Comparison of ENCODE assay signal across 19 mouse cellular contexts in the genomic region with DNA sequence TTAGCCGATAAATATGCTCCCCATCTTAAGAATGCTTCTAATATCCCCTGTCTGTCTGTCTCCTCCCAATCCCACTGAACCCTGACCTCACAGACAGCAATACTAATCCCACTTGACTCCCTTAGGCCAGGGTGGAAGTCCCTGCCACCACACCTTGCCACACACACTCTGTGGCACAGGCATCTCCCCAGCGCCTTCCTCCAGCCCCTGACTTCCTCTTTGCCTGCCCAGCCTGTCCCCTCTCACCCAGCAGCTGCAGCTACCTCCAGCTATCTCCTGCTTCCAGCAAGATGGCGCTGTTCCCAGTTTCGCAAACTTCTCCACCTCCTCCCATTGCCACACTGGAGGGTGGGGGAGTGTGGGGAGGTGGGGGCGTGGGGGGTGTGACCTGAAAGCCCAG. TPM values are rescaled to one million over a fixed set of nuclear protein-coding genes. Genes with fewer than 3 reads are reported as not detected.
DNase-seq lines count a peak whose midpoint lies in the region; ATAC-seq and TF ChIP-seq lines count a peak whose summit lies in the region.
"Had no signal": no experiment of that assay in that cellular context is flagged by ENCODE, and none has a peak within 500 bp of the region (broad histone marks: within the 10 kb centered on the region; RNA-seq: fewer than 3 reads in every experiment).

No protein-coding gene starts in this region.

- peak; percentile 36 for TF ChIP-seq CTCF in liver, postnatal 0 days (IDR thresholded peaks at IDR 0.05; ENCODE audit: low read depth)
- TF ChIP-seq CTCF in stomach, postnatal 0 days (IDR thresholded peaks at IDR 0.05; ENCODE audit: low read depth) = peak; percentile 16; the same call in 1 of the 2 replicates

- H3K4me2 ChIP-seq in midbrain, embryonic 11.5 days = no peak overlapping the region
- no peak overlapping the region for H3K4me2 ChIP-seq in liver, postnatal 0 days (ENCODE audit: low read depth, low read length)
- H3K4me2 ChIP-seq in stomach, postnatal 0 days (replicated peaks; ENCODE audit: low read depth) = no peak overlapping the region
- H3K4me2 ChIP-seq: heart, embryonic 13.5 days; hindbrain, embryonic 14.5 days; limb, embryonic 13.5 days had no signal

- intact Hi-C loops in heart, postnatal 10 days (cut with DNase I) = no loop called here

- 37% methylated on average over 5 of the region's 5 CpGs for WGBS in midbrain, embryonic 11.5 days
- 29% methylated on average over 5 of the region's 5 CpGs for WGBS in midbrain, embryonic 10.5 days
- WGBS in liver, postnatal 0 days (ENCODE audit: insufficient replicate concordance) = 18% methylated on average over 5 of the region's 5 CpGs
- WGBS in stomach, postnatal 0 days = 27% methylated on average over 5 of the region's 5 CpGs

- no peak overlapping the region for H3K27ac ChIP-seq in midbrain, embryonic 11.5 days (ENCODE audit: low read depth, low read length)
- no peak overlapping the region for H3K27ac ChIP-seq in midbrain, embryonic 10.5 days (replicated peaks)
- no peak overlapping the region for H3K27ac ChIP-seq in liver, postnatal 0 days (ENCODE audit: low read depth)
- H3K27ac ChIP-seq in stomach, postnatal 0 days (replicated peaks) = no peak overlapping the region
- H3K27ac ChIP-seq: heart, embryonic 13.5 days; hindbrain, embryonic 14.5 days; left cerebral cortex, adult 2 months; limb, embryonic 13.5 days had no signal

- DNase-seq in heart, postnatal 10 days = peak; percentile 16 to 18
- no peak for DNase-seq in heart, adult 8-10 months (ENCODE audit: low spot score)
- peak; percentile 59 for DNase-seq in midbrain, embryonic 11.5 days (ENCODE audit: low spot score, missing footprints)
- DNase-seq in midbrain, embryonic 10.5 days (ENCODE audit: low spot score) = no peak
- peak; percentile 45 for DNase-seq in liver, postnatal 0 days
- no peak for DNase-seq in stomach, postnatal 0 days (ENCODE audit: low spot score)
- no peak for DNase-seq in cerebellum, adult 11-12 months
- no peak for DNase-seq in MN1 (ENCODE audit: low spot score)
- DNase-seq: cerebellum, adult 9-10 months; gastrocnemius, postnatal 14 days; kidney, adult 11 months; right cerebral cortex, postnatal 4 days had no signal

- H3K27me3 ChIP-seq in midbrain, embryonic 11.5 days (ENCODE audit: control insufficient read depth, insufficient read depth, low read length) = no peaks in the 10 kb centered on the region
- no peaks in the 10 kb centered on the region; the same call in 1 of the 2 replicates for H3K27me3 ChIP-seq in midbrain, embryonic 10.5 days (ENCODE audit: low read depth, poor library complexity, severe bottlenecking)
- H3K27me3 ChIP-seq in liver, postnatal 0 days (ENCODE audit: insufficient read depth, low read length) = no peaks in the 10 kb centered on the region
- H3K27me3 ChIP-seq in stomach, postnatal 0 days (ENCODE audit: control insufficient read depth, insufficient read depth, low read length) = no peaks in the 10 kb centered on the region
- H3K27me3 ChIP-seq: limb, embryonic 13.5 days had no signal

- TF ChIP-seq EP300 in liver, postnatal 0 days (IDR thresholded peaks at IDR 0.05; ENCODE audit: low read depth) = no peak
- TF ChIP-seq EP300 in stomach, postnatal 0 days (optimal IDR thresholded peaks at IDR 0.05) = no peak

- no peaks in the 10 kb centered on the region for H3K9me3 ChIP-seq in midbrain, embryonic 11.5 days (ENCODE audit: control insufficient read depth, low read length)
- H3K9me3 ChIP-seq in midbrain, embryonic 10.5 days (replicated peaks) = no peaks in the 10 kb centered on the region
- H3K9me3 ChIP-seq in liver, postnatal 0 days (ENCODE audit: low read length) = no peaks in the 10 kb centered on the region
- no peaks in the 10 kb centered on the region for H3K9me3 ChIP-seq in stomach, postnatal 0 days (ENCODE audit: control insufficient read depth, low read length)
- H3K9me3 ChIP-seq: heart, embryonic 13.5 days; limb, embryonic 13.5 days had no signal

- no peak for ATAC-seq in midbrain, embryonic 11.5 days (ENCODE audit: low FRiP score)
- ATAC-seq in liver, postnatal 0 days = no peak
- ATAC-seq in stomach, postnatal 0 days (ENCODE audit: low FRiP score, low TSS enrichment) = no peak
- ATAC-seq: forebrain, embryonic 16.5 days had no signal

- H3K36me3 ChIP-seq in midbrain, embryonic 11.5 days (ENCODE audit: control insufficient read depth, insufficient read depth, low read length) = no peaks in the 10 kb centered on the region
- no peaks in the 10 kb centered on the region for H3K36me3 ChIP-seq in midbrain, embryonic 10.5 days
- H3K36me3 ChIP-seq in liver, postnatal 0 days (replicated peaks; ENCODE audit: insufficient read depth, low read length) = no peaks in the 10 kb centered on the region
- H3K36me3 ChIP-seq in stomach, postnatal 0 days (ENCODE audit: control insufficient read depth, insufficient read depth, low read length) = no peaks in the 10 kb centered on the region
- H3K36me3 ChIP-seq: G1E; heart, embryonic 13.5 days; limb, embryonic 13.5 days had no signal

- no peak overlapping the region for H3K9ac ChIP-seq in midbrain, embryonic 11.5 days (ENCODE audit: low read length)
- no peak overlapping the region for H3K9ac ChIP-seq in liver, postnatal 0 days (replicated peaks)
- no peak overlapping the region for H3K9ac ChIP-seq in stomach, postnatal 0 days (ENCODE audit: low read length)
- H3K9ac ChIP-seq: heart, embryonic 13.5 days; hindbrain, embryonic 14.5 days; limb, embryonic 13.5 days had no signal

- no peak overlapping the region for H3K4me3 ChIP-seq in midbrain, embryonic 11.5 days (ENCODE audit: low read depth, low read length)
- no peak overlapping the region for H3K4me3 ChIP-seq in midbrain, embryonic 10.5 days
- H3K4me3 ChIP-seq in liver, postnatal 0 days (ENCODE audit: low read depth, low read length) = no peak overlapping the region
- no peak overlapping the region for H3K4me3 ChIP-seq in stomach, postnatal 0 days (ENCODE audit: low read depth, low read length)
- H3K4me3 ChIP-seq: heart, embryonic 13.5 days; left cerebral cortex, adult 2 months; limb, embryonic 13.5 days; myocyte had no signal

- H3K4me1 ChIP-seq in midbrain, embryonic 11.5 days (ENCODE audit: control insufficient read depth, insufficient read depth, low read length) = no peaks in the 10 kb centered on the region
- peaks cover 12% of the 10 kb centered on the region for H3K4me1 ChIP-seq in midbrain, embryonic 10.5 days
- no peaks in the 10 kb centered on the region for H3K4me1 ChIP-seq in liver, postnatal 0 days (ENCODE audit: insufficient read depth)
- no peaks in the 10 kb centered on the region for H3K4me1 ChIP-seq in stomach, postnatal 0 days (replicated peaks; ENCODE audit: control insufficient read depth, insufficient read depth)
- H3K4me1 ChIP-seq: limb, embryonic 13.5 days had no signal

RNA-seq across cellular contexts. Expression of a gene that starts 3.9 kb away (rescaled TPM):
- not detected for total RNA-seq in heart, postnatal 10 days (2021)
- not detected for total RNA-seq in heart, adult 8-10 months (2022)
- polyA plus RNA-seq in midbrain, embryonic 11.5 days (2014; fragmentation: Nextera tagmentation; extraction: Ambion mirVana) = 0.05 TPM in 1 of 2 replicates, not detected in the other
- not detected in 2 replicates for polyA plus RNA-seq in midbrain, embryonic 10.5 days (2016; fragmentation: Nextera tagmentation; extraction: Ambion mirVana)
- polyA plus RNA-seq in liver, postnatal 0 days (2015; fragmentation: Nextera tagmentation; extraction: Ambion mirVana) = 0.05 TPM in 1 of 2 replicates, not detected in the other
- polyA plus RNA-seq in stomach, postnatal 0 days (2015; fragmentation: Nextera tagmentation; extraction: Ambion mirVana) = not detected in 2 replicates
- total RNA-seq: G1E; gastrocnemius, postnatal 14 days; left cerebral cortex, adult 2 months had no signal
- polyA plus RNA-seq: forebrain, embryonic 16.5 days; G1E; heart, embryonic 13.5 days; hindbrain, embryonic 14.5 days; limb, embryonic 13.5 days; myocyte had no signal

RNA-seq across cellular contexts. Expression of a gene that starts 21.3 kb away (rescaled TPM):
- not detected for total RNA-seq in heart, postnatal 10 days (2021)
- under 1 TPM in 3 of 4 experiments, not detected in 1; 0.09 to 0.20 (median 0.11) TPM for total RNA-seq in heart, adult 8-10 months (2022)
- polyA plus RNA-seq in midbrain, embryonic 11.5 days (2014; fragmentation: Nextera tagmentation; extraction: Ambion mirVana) = 8.7 and 8.9 TPM in 2 replicates
- polyA plus RNA-seq in midbrain, embryonic 10.5 days (2016; fragmentation: Nextera tagmentation; extraction: Ambion mirVana) = 11.2 and 14.3 TPM in 2 replicates
- polyA plus RNA-seq in liver, postnatal 0 days (2015; fragmentation: Nextera tagmentation; extraction: Ambion mirVana) = 0.06 TPM in 1 of 2 replicates, not detected in the other
- polyA plus RNA-seq in stomach, postnatal 0 days (2015; fragmentation: Nextera tagmentation; extraction: Ambion mirVana) = 3.9 and 4.0 TPM in 2 replicates
- total RNA-seq: G1E had no signal
- polyA plus RNA-seq: G1E, myocyte had no signal

RNA-seq across cellular contexts. Expression of a gene that starts 40.8 kb away (rescaled TPM):
- 1 to 10 TPM; 4.5 to 4.6 TPM for total RNA-seq in heart, postnatal 10 days (2021)
- 1 to 10 TPM in 1 of 4 experiments, under 1 TPM in 3; 0.34 to 2.4 (median 0.57) TPM for total RNA-seq in heart, adult 8-10 months (2022)
- polyA plus RNA-seq in midbrain, embryonic 11.5 days (2014; fragmentation: Nextera tagmentation; extraction: Ambion mirVana) = 1.5 and 1.7 TPM in 2 replicates
- 2.2 and 3.1 TPM in 2 replicates for polyA plus RNA-seq in midbrain, embryonic 10.5 days (2016; fragmentation: Nextera tagmentation; extraction: Ambion mirVana)
- 1.0 and 1.9 TPM in 2 replicates for polyA plus RNA-seq in liver, postnatal 0 days (2015; fragmentation: Nextera tagmentation; extraction: Ambion mirVana)
- 3.0 and 4.1 TPM in 2 replicates for polyA plus RNA-seq in stomach, postnatal 0 days (2015; fragmentation: Nextera tagmentation; extraction: Ambion mirVana)
- total RNA-seq: G1E had no signal
- polyA plus RNA-seq: G1E had no signal

Comparison
In these comparisons a context has a peak if more than half of its experiments do, and no peak if none do; other contexts are left out.
1. DNase-seq: peak in heart, postnatal 10 days (2 of 2), midbrain, embryonic 11.5 days (single experiment) and liver, postnatal 0 days (single experiment); none in heart, adult 8-10 months (single experiment), midbrain, embryonic 10.5 days (single experiment), stomach, postnatal 0 days (single experiment), cerebellum, adult 11-12 months (single experiment) and MN1 (single experiment).